Mouse (Mus musculus) thymus, adult 2 months (tissue): Measurements from ENCODE around the gene Itpr2.

ENCODE experiments used
- CTCF ChIP-seq: fragments of 200-500 bp; IDR thresholded peaks from 2 replicates; pipeline ENCODE4 v1.5.1; 2012; ENCODE audit warnings: mild to moderate bottlenecking, control low read depth, low read length, moderate library complexity, borderline replicate concordance; ENCODE audit not compliant: control insufficient read depth, poor library complexity, insufficient read depth; ENCODE audit errors: extremely low read depth
- POLR2A ChIP-seq: fragments of 200-500 bp; IDR thresholded peaks from 2 replicates; pipeline ENCODE4 v1.6.1; 2012; ENCODE audit warnings: mild to moderate bottlenecking, low read length, control low read depth, moderate library complexity; ENCODE audit not compliant: control insufficient read depth, poor library complexity, insufficient read depth; ENCODE audit errors: extremely low read depth

DNA sequence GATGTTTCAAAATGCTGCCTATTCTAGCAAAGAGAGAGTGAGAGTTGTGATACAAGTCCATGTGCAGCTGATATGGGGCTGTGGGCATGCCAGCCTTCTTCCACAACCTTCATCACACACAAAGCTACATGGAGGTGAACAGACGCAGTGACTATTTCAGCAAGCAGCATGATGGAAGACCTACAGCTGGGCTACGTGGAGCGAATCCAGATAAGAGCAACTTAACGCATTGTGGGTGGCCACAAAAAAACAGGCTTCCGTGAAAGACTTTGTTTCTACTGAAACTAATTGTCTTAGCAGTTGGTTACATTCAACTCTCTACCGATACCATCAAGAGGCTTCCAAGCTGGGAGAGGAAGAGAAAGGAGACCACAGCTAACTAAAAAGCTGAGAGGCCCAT lies 81.3 kb downstream of the Itpr2 start:
- TF ChIP-seq POLR2A (no peak), CTCF (no peak)
